Mouse (Mus musculus) hindbrain, embryonic 10.5 days (tissue): Measurements from ENCODE around the gene Hepacam2. TPM values are rescaled to one million over a fixed set of nuclear protein-coding genes. Genes with fewer than 3 reads are reported as not detected.
"Not testable (repeated sequence)": the region's sequence is repeated elsewhere in the genome, so short reads cannot be mapped to it uniquely, and the experiment has no call there.

Source experiments
- DNase-seq: peaks from one replicate; pipeline ENCODE4 v3.0.0-alpha.2; 2017; ENCODE audit warnings: low spot score
- H3K27ac ChIP-seq: fragments of 300-500 bp; sonication (generic); 2 replicates; pipeline ENCODE4 v1.5.1; 2016; ENCODE audit warnings: mild to moderate bottlenecking, moderate library complexity
- H3K27me3 ChIP-seq: fragments of 300-500 bp; sonication (generic); 2 replicates; pipeline ENCODE4 v1.6.1; 2016; ENCODE audit warnings: mild to moderate bottlenecking; ENCODE audit not compliant: poor library complexity, insufficient read depth, severe bottlenecking
- H3K36me3 ChIP-seq: fragments of 300-500 bp; sonication (generic); 2 replicates; pipeline ENCODE4 v1.6.1; 2016; ENCODE audit warnings: mild to moderate bottlenecking, moderate library complexity
- H3K4me1 ChIP-seq: fragments of 300-500 bp; sonication (generic); replicated peaks from 2 replicates; pipeline ENCODE4 v1.6.1; 2016; ENCODE audit warnings: mild to moderate bottlenecking
- H3K4me3 ChIP-seq: fragments of 300-500 bp; sonication (generic); 2 replicates; pipeline ENCODE4 v1.5.1; 2016; ENCODE audit warnings: mild to moderate bottlenecking, moderate library complexity
- H3K9me3 ChIP-seq: fragments of 300-500 bp; sonication (generic); 2 replicates; pipeline ENCODE4 v1.6.1; 2016; ENCODE audit warnings: mild to moderate bottlenecking, moderate library complexity
- WGBS: fragments of 180-500 bp; shearing (Covaris S2); methylation state at CpG from one replicate; pipeline ENCODE4 v1.1.7; 2016; 5-methylcytosine and 5-hydroxymethylcytosine counted together
- polyA plus RNA-seq: library from polyadenylated mRNA; unstranded; fragments of >200 nt; fragmentation: Nextera tagmentation; extraction: Ambion mirVana; gene quantifications from 2 replicates; pipeline ENCODE4 v1.2.1, GENCODE M21; 2016

Hepacam2 gene
- 0.37 and 1.5 TPM in 2 replicates for polyA plus RNA-seq

DNA sequence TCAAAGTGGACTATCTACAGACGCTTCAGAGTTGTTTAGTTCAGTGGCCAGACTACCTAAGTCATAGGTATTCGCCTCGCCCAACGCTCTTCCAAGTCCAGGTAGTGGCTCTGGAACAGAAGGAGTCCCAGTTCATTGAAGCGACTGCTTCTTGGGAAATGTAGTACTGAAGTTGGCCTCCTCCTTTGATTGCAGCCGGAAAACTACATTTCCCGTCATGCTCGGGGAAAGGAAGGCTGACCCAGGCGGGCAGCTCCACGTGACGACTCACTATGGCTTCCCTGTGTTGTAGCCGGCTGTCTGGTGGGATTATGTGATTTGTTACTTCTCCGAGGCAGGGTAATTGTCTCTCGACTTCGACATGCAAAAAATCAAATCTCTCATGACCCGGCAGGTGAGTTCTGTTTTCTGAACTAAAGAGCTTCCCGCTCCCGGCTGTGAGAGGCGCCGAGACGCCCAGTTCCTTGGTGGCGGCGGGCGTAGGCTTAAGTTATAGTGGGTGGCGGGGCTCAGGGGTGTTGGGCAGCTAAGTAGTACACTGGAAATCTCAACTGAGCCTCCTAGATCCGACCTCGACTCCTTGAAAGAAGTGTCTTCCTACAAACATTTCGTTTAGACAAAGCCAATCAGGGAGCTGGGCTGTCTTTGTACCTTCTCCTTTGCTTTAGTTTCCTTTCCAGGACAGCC is at the start of gene Hepacam2, which contains the start of gene Vps50:
Gene Hepacam2 (minus strand): TSS at position 137 of the 687 bp plus-strand sequence.
Gene Vps50 (plus strand): TSS at position 221 of the 687 bp plus-strand sequence.
- Histone ChIP-seq H3K27ac (peak within 1 kb of the TSS; percentile 81), H3K4me1 (peaks cover 16% of the 10 kb centered on the region), H3K27me3 (no peaks in the 10 kb centered on the region), H3K4me3 (peak within 1 kb of the TSS; percentile 79), H3K36me3 (no peaks in the 10 kb centered on the region), H3K9me3 (no peaks in the 10 kb centered on the region)
- 2% methylated on average over 28 of the region's 28 CpGs for WGBS
- peak; percentile 83 for DNase-seq

DNA sequence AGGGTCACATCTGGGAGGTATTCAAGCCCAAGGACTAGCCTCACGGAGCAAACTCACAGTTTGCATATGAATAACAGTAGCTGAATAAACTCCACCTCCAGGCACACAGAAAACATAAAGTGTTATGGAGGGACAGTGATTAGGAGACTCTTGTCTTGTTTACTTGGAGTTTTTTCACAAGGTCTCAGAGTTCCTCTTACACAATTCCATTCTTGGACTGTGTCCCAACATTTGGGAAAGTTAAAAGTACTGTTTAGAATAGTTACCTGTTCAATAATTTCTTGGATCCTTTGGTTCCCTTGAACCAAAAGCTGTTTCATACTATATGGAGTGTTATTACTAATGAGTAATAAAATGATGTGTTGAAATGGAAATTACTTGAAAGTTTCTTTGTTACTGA is 46.9 kb upstream of the Hepacam2 start:
- no peak overlapping the region for H3K4me3 ChIP-seq
- H3K27ac ChIP-seq = no peak overlapping the region
- no peaks in the 10 kb centered on the region for H3K27me3 ChIP-seq
- no peaks in the 10 kb centered on the region for H3K4me1 ChIP-seq
- peaks cover 15% of the 10 kb centered on the region for H3K36me3 ChIP-seq
- WGBS = 58% methylated on average over 1 of the region's 1 CpGs
- no peaks in the 10 kb centered on the region for H3K9me3 ChIP-seq
- DNase-seq = no peak

DNA sequence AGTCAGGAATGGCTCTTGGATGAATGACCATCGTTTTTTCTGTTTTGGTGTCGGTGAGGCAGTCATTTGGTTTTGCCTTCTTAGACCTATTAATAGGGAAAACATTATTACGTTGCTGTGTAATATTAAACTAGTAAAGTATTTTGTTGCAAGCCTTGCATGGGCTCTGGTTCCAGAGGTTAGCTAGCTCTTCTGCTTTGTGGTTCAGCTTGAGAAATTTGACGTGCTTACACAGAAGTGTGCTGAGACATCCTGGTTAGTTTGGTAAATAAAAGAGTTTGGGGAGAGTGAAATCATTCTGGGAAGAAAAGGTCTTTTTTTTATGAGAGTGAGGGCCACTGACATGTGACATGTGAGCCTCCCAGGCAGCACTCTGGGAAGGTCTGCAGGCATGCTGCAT is 45.8 kb upstream of the Hepacam2 start:
- Histone ChIP-seq H3K9me3 (no peaks in the 10 kb centered on the region), H3K27me3 (no peaks in the 10 kb centered on the region), H3K27ac (no peak overlapping the region), H3K4me3 (no peak overlapping the region), H3K4me1 (no peaks in the 10 kb centered on the region), H3K36me3 (peaks cover 15% of the 10 kb centered on the region)
- WGBS = 93% methylated on average over 4 of the region's 4 CpGs
- no peak for DNase-seq

GRCm38 (mm10) chr6:3539470-3539869 is 41.4 kb upstream of the Hepacam2 start:
- Histone ChIP-seq H3K4me3 (no peak overlapping the region), H3K27me3 (no peaks in the 10 kb centered on the region), H3K9me3 (no peaks in the 10 kb centered on the region), H3K27ac (no peak overlapping the region), H3K36me3 (peaks cover 20% of the 10 kb centered on the region), H3K4me1 (no peaks in the 10 kb centered on the region)
- no peak for DNase-seq
- WGBS = 96% methylated on average over 2 of the region's 2 CpGs

DNA sequence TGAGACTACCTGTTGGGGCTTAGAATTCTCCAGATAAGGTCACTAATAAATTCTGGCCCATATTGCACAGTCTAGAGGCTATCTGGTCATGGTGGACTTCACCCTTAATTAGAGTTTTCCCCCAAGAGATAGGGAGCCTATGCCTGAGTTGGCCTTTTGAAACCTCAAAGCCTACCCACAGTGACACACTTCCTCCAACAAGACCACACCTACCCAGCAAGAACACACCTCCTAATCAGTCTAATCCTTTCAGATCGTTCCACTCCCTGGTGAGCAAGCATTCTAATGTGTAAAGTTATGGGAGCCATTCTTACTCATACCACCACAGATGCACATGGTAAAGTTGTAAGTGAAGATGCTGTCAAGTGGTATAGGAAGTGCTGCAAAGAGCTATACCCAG is 38.0 kb upstream of the Hepacam2 start:
- no peak for DNase-seq
- Histone ChIP-seq H3K27ac (no peak overlapping the region), H3K27me3 (no peaks in the 10 kb centered on the region), H3K36me3 (peaks cover 20% of the 10 kb centered on the region), H3K4me1 (peaks cover 7% of the 10 kb centered on the region), H3K4me3 (no peak overlapping the region), H3K9me3 (no peaks in the 10 kb centered on the region)
- 73% methylated on average over 1 of the region's 1 CpGs for WGBS

GRCm38 (mm10) chr6:3531445-3531844 is 33.3 kb upstream of the Hepacam2 start:
- DNase-seq = peak; percentile 15
- no peaks in the 10 kb centered on the region for H3K9me3 ChIP-seq
- H3K27me3 ChIP-seq = no peaks in the 10 kb centered on the region
- 29% methylated on average over 5 of the region's 5 CpGs for WGBS
- H3K36me3 ChIP-seq = peaks cover 10% of the 10 kb centered on the region
- 0 out of 2 replicates have a peak overlapping the region, but pooled peaks have one; percentile 12 for H3K27ac ChIP-seq
- H3K4me3 ChIP-seq = no peak overlapping the region
- peaks cover 7% of the 10 kb centered on the region for H3K4me1 ChIP-seq

DNA sequence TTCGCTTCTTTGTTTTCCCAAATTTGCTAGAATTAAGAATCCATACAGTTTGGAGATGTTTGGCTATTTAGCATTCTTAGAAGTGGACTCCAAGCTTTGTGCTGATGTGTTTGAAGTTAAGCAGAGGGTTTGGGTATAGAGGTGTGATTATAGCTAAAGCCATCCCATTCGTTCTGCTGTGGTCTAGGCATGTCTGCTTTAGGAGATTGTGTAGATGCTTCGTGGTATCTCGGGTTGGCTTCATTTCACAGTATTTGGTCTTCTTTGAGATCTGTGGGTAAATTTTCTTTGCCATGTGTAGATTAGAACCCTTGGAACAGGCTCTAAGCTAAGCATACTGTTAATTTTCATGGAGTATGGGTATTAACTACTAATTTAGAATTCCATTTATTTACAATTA is 30.1 kb upstream of the Hepacam2 start:
- Histone ChIP-seq H3K36me3 (peaks cover 3% of the 10 kb centered on the region; the same call in 1 of the 2 replicates), H3K4me3 (no peak overlapping the region), H3K27me3 (no peaks in the 10 kb centered on the region), H3K4me1 (peaks cover 7% of the 10 kb centered on the region), H3K27ac (no peak overlapping the region), H3K9me3 (no peaks in the 10 kb centered on the region)
- DNase-seq = no peak
- whole genome bisulfite sequencing = 95% methylated on average over 4 of the region's 4 CpGs

- DNase-seq = peak; percentile 14
- no peak overlapping the region for H3K4me3 ChIP-seq
- WGBS = 53% methylated on average over 3 of the region's 3 CpGs
These were observed 14.5 kb upstream of the Hepacam2 start for GRCm38 (mm10) chr6:3512611-3513010.

GRCm38 (mm10) chr6:3511612-3512011 is 13.5 kb upstream of the Hepacam2 start:
- H3K4me3 ChIP-seq = peak overlapping the region; percentile 26
- no peaks in the 10 kb centered on the region for H3K36me3 ChIP-seq
- H3K4me1 ChIP-seq = peaks cover 15% of the 10 kb centered on the region
- no peaks in the 10 kb centered on the region for H3K27me3 ChIP-seq
- DNase-seq = peak; percentile 35
- no peaks in the 10 kb centered on the region for H3K9me3 ChIP-seq
- WGBS = 41% methylated on average over 11 of the region's 11 CpGs
- peak overlapping the region; percentile 82 for H3K27ac ChIP-seq

More at GRCm38 (mm10) chr6:3512611-3513010, 14.5 kb upstream of the Hepacam2 start:
- Histone ChIP-seq H3K27me3 (no peaks in the 10 kb centered on the region), H3K9me3 (no peaks in the 10 kb centered on the region), H3K36me3 (peaks cover 4% of the 10 kb centered on the region; the same call in 1 of the 2 replicates), H3K27ac (0 out of 2 replicates have a peak overlapping the region, but pooled peaks have one; percentile 54), H3K4me1 (peaks cover 15% of the 10 kb centered on the region)

GRCm38 (mm10) chr6:3511116-3511515 is 13.0 kb upstream of the Hepacam2 start:
- no peaks in the 10 kb centered on the region for H3K9me3 ChIP-seq
- no peaks in the 10 kb centered on the region for H3K27me3 ChIP-seq
- no peaks in the 10 kb centered on the region for H3K36me3 ChIP-seq
- no peak for DNase-seq
- no peak overlapping the region for H3K4me3 ChIP-seq
- 83% methylated on average over 10 of the region's 10 CpGs for WGBS
- peak overlapping the region; percentile 82 for H3K27ac ChIP-seq
- peaks cover 15% of the 10 kb centered on the region for H3K4me1 ChIP-seq

- peaks cover 15% of the 10 kb centered on the region for H3K4me1 ChIP-seq
- no peaks in the 10 kb centered on the region for H3K36me3 ChIP-seq
- H3K4me3 ChIP-seq = no peak overlapping the region
- H3K9me3 ChIP-seq = no peaks in the 10 kb centered on the region
- H3K27ac ChIP-seq = no peak overlapping the region
- no peak for DNase-seq
- 39% methylated on average over 2 of the region's 2 CpGs for WGBS
- no peaks in the 10 kb centered on the region for H3K27me3 ChIP-seq
These were observed 11.7 kb upstream of the Hepacam2 start for GRCm38 (mm10) chr6:3509782-3510181.

GRCm38 (mm10) chr6:3508151-3508550 is 10.1 kb upstream of the Hepacam2 start:
- H3K9me3 ChIP-seq, DNase-seq, H3K27me3 ChIP-seq, H3K36me3 ChIP-seq, H3K4me3 ChIP-seq, H3K27ac ChIP-seq: not testable (repeated sequence)
- WGBS = 89% methylated on average over 2 of the region's 2 CpGs
- peaks cover 15% of the 10 kb centered on the region for H3K4me1 ChIP-seq

DNA sequence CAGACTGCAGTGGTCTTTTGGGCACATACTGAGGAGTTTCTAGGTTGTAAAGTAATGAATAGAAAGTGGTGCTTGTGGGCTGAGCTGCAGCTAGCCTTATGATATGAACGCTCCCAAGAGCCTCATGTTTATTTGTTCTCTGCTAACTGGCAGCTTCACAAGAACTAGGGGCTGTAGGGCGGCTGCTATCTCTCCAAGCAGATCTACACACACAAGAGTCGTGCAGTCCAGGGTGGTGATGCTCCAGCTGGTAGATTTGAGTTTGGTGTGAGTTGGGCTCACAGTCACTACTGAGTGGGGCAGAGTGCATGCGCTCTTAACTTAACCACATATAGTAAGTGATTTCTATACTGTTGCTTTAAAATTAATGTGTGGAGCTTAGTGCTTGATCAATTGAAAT is 9.0 kb upstream of the Hepacam2 start:
- H3K27me3 ChIP-seq = no peaks in the 10 kb centered on the region
- peaks cover 10% of the 10 kb centered on the region for H3K4me1 ChIP-seq
- no peak overlapping the region for H3K27ac ChIP-seq
- no peaks in the 10 kb centered on the region for H3K36me3 ChIP-seq
- H3K4me3 ChIP-seq = no peak overlapping the region
- no peaks in the 10 kb centered on the region for H3K9me3 ChIP-seq
- 85% methylated on average over 4 of the region's 4 CpGs for WGBS
- DNase-seq = no peak
